Mouse (Mus musculus) subcutaneous adipose tissue, adult 2 months (tissue): ENCODE measurements around the gene Gm13040. TPM values are rescaled to one million over a fixed set of nuclear protein-coding genes. Genes with fewer than 3 reads are reported as not detected.

Experiments used
- polyA plus RNA-seq: library from polyadenylated mRNA; depleted of rRNA; stranded (reverse); fragments of >200 nt; gene quantifications from 2 replicates; pipeline ENCODE4 v1.2.3, GENCODE M21; 2012; ENCODE audit warnings: low replicate concordance; rRNA removed

Gm13040 gene
- polyA plus RNA-seq, result not detected in 2 replicates

GRCm38 (mm10) chr4:143535654-143536053, at the start of gene Gm13040:
Gene Gm13040 (plus strand): TSS chr4:143535954.

GRCm38 (mm10) chr4:143511043-143511442, 24.7 kb upstream of the Gm13040 start, which contains the start of gene Gm13043:
Gene Gm13043 (plus strand): TSS chr4:143511343.

GRCm38 (mm10) chr4:143551400-143551799, 15.6 kb downstream of the Gm13040 start, which contains the start of the genes BC080695 and Gm13057:
Gene BC080695 (plus strand): TSS chr4:143551700.
Gene Gm13057 (plus strand): TSS chr4:143551709.

Other genes starting within 250 kb of the Gm13040 start
- 7.9 and 9.5 TPM in 2 replicates for gene Pdpn, start 236.4 kb upstream of the Gm13040 start, polyA plus RNA-seq
- gene Lrrc38, start 186.2 kb upstream of the Gm13040 start, polyA plus RNA-seq, result not detected in 2 replicates
- not detected in 2 replicates for gene Pramel1, start 141.5 kb upstream of the Gm13040 start, polyA plus RNA-seq
- gene Pramef8, start 123.5 kb upstream of the Gm13040 start, polyA plus RNA-seq, result 8.0 and 10.8 TPM in 2 replicates
- gene Oog4, start 85.6 kb upstream of the Gm13040 start, polyA plus RNA-seq, result not detected in 2 replicates
- not detected in 2 replicates for gene Gm13043, start 24.6 kb upstream of the Gm13040 start, polyA plus RNA-seq
- gene BC080695, start 15.7 kb downstream of the Gm13040 start, polyA plus RNA-seq, result not detected in 2 replicates
- gene Gm13057, start 15.8 kb downstream of the Gm13040 start, polyA plus RNA-seq, result not detected in 2 replicates
- not detected in 2 replicates for gene Gm13083, start 79.0 kb downstream of the Gm13040 start, polyA plus RNA-seq
- not detected in 2 replicates for gene Gm13088, start 121.3 kb downstream of the Gm13040 start, polyA plus RNA-seq
- not detected in 2 replicates for gene Gm13089, start 166.8 kb downstream of the Gm13040 start, polyA plus RNA-seq
- not detected in 2 replicates for gene Gm13078, start 183.5 kb downstream of the Gm13040 start, polyA plus RNA-seq